Mouse (Mus musculus) liver, postnatal 0 days (tissue): ENCODE measurements at regions not wholly inside any gene's neighbourhood (a gene's known extent, or its start where the extent isn't known, plus 50 kb on each side); places are given as distances from the start of the nearest gene placed in this dataset.
A peak's percentile ranks its signal among the peaks of the same experiment; 100 is the strongest.

ENCODE experiments used
- ATAC-seq: fragments of 200-750 bp; cut with Nextera tagmentation; 2 replicates; pipeline ENCODE4 v1.8.0; 2017; ENCODE audit warnings: mild to moderate bottlenecking, moderate library complexity
- DNase-seq: peaks from one replicate; pipeline ENCODE4 v3.0.0-alpha.2; 2016
- H3K27ac ChIP-seq: fragments of 300-500 bp; sonication (generic); 2 replicates; pipeline ENCODE4 v1.5.1; 2014; ENCODE audit warnings: antibody characterized with exemption, moderate library complexity, mild to moderate bottlenecking, low read depth
- H3K27me3 ChIP-seq: fragments of 300-500 bp; sonication (generic); 2 replicates; pipeline ENCODE4 v1.6.1; 2014; ENCODE audit warnings: low read length, control low read depth, mixed read lengths; ENCODE audit not compliant: insufficient read depth
- H3K36me3 ChIP-seq: fragments of 300-500 bp; sonication (generic); replicated peaks from 2 replicates; pipeline ENCODE4 v1.6.1; 2014; ENCODE audit warnings: mild to moderate bottlenecking, control low read depth, low read length, moderate library complexity, mixed read lengths; ENCODE audit not compliant: insufficient read depth
- H3K4me1 ChIP-seq: fragments of 300-500 bp; sonication (generic); 2 replicates; pipeline ENCODE4 v1.6.1; 2014; ENCODE audit warnings: antibody characterized with exemption, mild to moderate bottlenecking, control low read depth; ENCODE audit not compliant: insufficient read depth
- H3K4me2 ChIP-seq: fragments of 300-500 bp; sonication (generic); 2 replicates; pipeline ENCODE4 v1.6.1; 2014; ENCODE audit warnings: low read depth, mild to moderate bottlenecking, low read length, moderate library complexity, mixed read lengths
- H3K4me3 ChIP-seq: fragments of 300-500 bp; sonication (generic); 2 replicates; pipeline ENCODE4 v1.5.1; 2014; ENCODE audit warnings: low read depth, low read length
- H3K9ac ChIP-seq: fragments of 300-500 bp; sonication (generic); replicated peaks from 2 replicates; pipeline ENCODE4 v1.6.1; 2014; ENCODE audit warnings: mild to moderate bottlenecking, moderate library complexity
- H3K9me3 ChIP-seq: fragments of 300-500 bp; sonication (generic); 2 replicates; pipeline ENCODE4 v1.6.1; 2016; ENCODE audit warnings: mild to moderate bottlenecking, control low read depth, low read length, mixed read lengths
- CTCF ChIP-seq: sonication (generic); IDR thresholded peaks from 2 replicates; pipeline ENCODE4 v1.5.1; 2016; ENCODE audit warnings: antibody characterized with exemption, low read depth
- EP300 ChIP-seq: IDR thresholded peaks from 2 replicates; pipeline ENCODE4 v1.6.1; 2016; ENCODE audit warnings: antibody characterized with exemption, low read depth, mild to moderate bottlenecking
- WGBS: fragments of 180-500 bp; shearing (Covaris S2); extraction: QIAGEN DNeasy Blood & Tissue Kit; methylation state at CpG from one replicate; pipeline ENCODE4 v1.1.7; 2014; ENCODE audit not compliant: insufficient replicate concordance; 5-methylcytosine and 5-hydroxymethylcytosine counted together

GRCm38 (mm10) chrX:140277978-140278729, 63.9 kb upstream of the Frmpd3 start:
- TF ChIP-seq CTCF (no peak), EP300 (no peak)
- Histone ChIP-seq H3K27me3 (peaks cover 34% of the 10 kb centered on the region), H3K9ac (no peak overlapping the region), H3K4me3 (peak overlapping the region; percentile 25), H3K27ac (no peak overlapping the region), H3K4me2 (peak overlapping the region; percentile 61), H3K4me1 (no peaks in the 10 kb centered on the region), H3K36me3 (no peaks in the 10 kb centered on the region), H3K9me3 (no peaks in the 10 kb centered on the region)
- ATAC-seq (no peak), DNase-seq (no peak)
- WGBS, result 25% methylated on average over 39 of the region's 69 CpGs

- Histone ChIP-seq H3K27ac (no peak overlapping the region), H3K4me2 (no peak overlapping the region), H3K36me3 (no peaks in the 10 kb centered on the region), H3K9me3 (no peaks in the 10 kb centered on the region), H3K4me1 (no peaks in the 10 kb centered on the region), H3K27me3 (peaks cover 34% of the 10 kb centered on the region), H3K9ac (no peak overlapping the region), H3K4me3 (no peak overlapping the region)
- TF ChIP-seq EP300, result no peak
- no peak for TF ChIP-seq CTCF
- ATAC-seq (no peak), DNase-seq (no peak)
- 28% methylated on average over 6 of the region's 6 CpGs for WGBS
Observed at GRCm38 (mm10) chrX:140279266-140279665, 62.8 kb upstream of the Frmpd3 start.

GRCm38 (mm10) chrX:140280016-140280415, 62.0 kb upstream of the Frmpd3 start:
- Histone ChIP-seq H3K4me3 (no peak overlapping the region), H3K27me3 (peaks cover 34% of the 10 kb centered on the region), H3K4me1 (no peaks in the 10 kb centered on the region), H3K27ac (no peak overlapping the region), H3K4me2 (no peak overlapping the region), H3K9me3 (no peaks in the 10 kb centered on the region), H3K36me3 (no peaks in the 10 kb centered on the region), H3K9ac (no peak overlapping the region)
- WGBS, result 14% methylated on average over 12 of the region's 12 CpGs
- ATAC-seq, result no peak
- TF ChIP-seq EP300, result no peak
- DNase-seq, result no peak
